Mouse (Mus musculus): ENCODE results near the gene Nptn.

DNA sequence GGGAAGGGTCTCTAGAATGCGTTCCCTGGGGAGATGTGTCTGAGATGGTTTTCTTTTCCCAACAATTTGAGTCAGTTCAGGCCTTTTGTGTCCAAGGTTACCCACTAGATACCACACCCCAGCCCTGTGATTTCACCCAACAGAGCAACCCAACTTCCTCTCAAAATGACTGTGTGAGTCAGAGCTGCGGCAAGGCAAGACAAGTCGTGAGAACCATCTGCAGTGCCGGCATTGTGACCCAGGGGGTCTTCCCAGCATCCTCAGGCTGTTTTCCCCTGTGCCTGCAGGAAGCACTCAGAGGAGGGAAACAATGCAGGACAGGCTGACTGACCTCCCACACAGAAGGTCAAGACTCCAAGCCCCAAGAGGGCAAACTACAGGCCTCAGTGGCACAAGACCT is 33.1 kb upstream of the Nptn start:
- TF ChIP-seq CTCF (IDR thresholded peaks at IDR 0.05; ENCODE audit: insufficient read depth, low read length): no peak
- no peak for TF ChIP-seq POLR2A (IDR thresholded peaks at IDR 0.05; ENCODE audit: borderline replicate concordance, extremely low read depth, low read depth, low read length)
